Mouse (Mus musculus) C2C12 (cell line): ENCODE data around the gene Pla2g2f. TPM values are rescaled to one million over a fixed set of nuclear protein-coding genes. Genes with fewer than 3 reads are reported as not detected.

ENCODE experiments used
- H3K27me3 ChIP-seq: one replicate; pipeline ENCODE4 v1.6.1; 2011; ENCODE audit not compliant: control insufficient read depth, insufficient read depth, insufficient read length
- H3K36me3 ChIP-seq: one replicate; pipeline ENCODE4 v1.6.1; 2011; ENCODE audit not compliant: control insufficient read depth, insufficient read depth
- H3K4me3 ChIP-seq: one replicate; pipeline ENCODE4 v1.5.1; 2011; ENCODE audit warnings: mild to moderate bottlenecking, control low read depth; ENCODE audit not compliant: poor library complexity, insufficient read depth, severe bottlenecking
- H3K79me2 ChIP-seq: one replicate; pipeline ENCODE4 v1.6.1; 2011; ENCODE audit not compliant: control insufficient read depth, insufficient read depth
- H3K79me3 ChIP-seq: one replicate; pipeline ENCODE4 v1.6.1; 2011; ENCODE audit warnings: low read depth, control low read depth
- H3ac ChIP-seq: one replicate; pipeline ENCODE3; 2011; ENCODE audit warnings: low read depth; ENCODE audit not compliant: control insufficient read depth, insufficient read length
- CEBPB ChIP-seq: IDR thresholded peaks from one replicate; pipeline ENCODE4 v1.6.1; 2011; ENCODE audit warnings: low read depth, mild to moderate bottlenecking, control low read depth, moderate library complexity
- CTCF ChIP-seq: IDR thresholded peaks from one replicate; pipeline ENCODE4 v1.5.1; 2011; ENCODE audit not compliant: control insufficient read depth, insufficient read depth, insufficient read length
- FOSL1 ChIP-seq: IDR thresholded peaks from one replicate; pipeline ENCODE4 v1.8.0; 2011; ENCODE audit warnings: mild to moderate bottlenecking, low read length; ENCODE audit not compliant: poor library complexity, insufficient read depth, severe bottlenecking
- MAX ChIP-seq: IDR thresholded peaks from one replicate; pipeline ENCODE4 v1.6.1; 2011; ENCODE audit warnings: mild to moderate bottlenecking, control low read depth
- MYOD1 ChIP-seq: IDR thresholded peaks from one replicate; pipeline ENCODE4 v1.6.1; 2011; ENCODE audit warnings: low read depth; ENCODE audit not compliant: control insufficient read depth, insufficient read length
- MYOG ChIP-seq: IDR thresholded peaks from one replicate; pipeline ENCODE4 v1.6.1; 2011; ENCODE audit not compliant: control insufficient read depth, insufficient read length; ENCODE audit errors: extremely low read depth
- USF1 ChIP-seq: IDR thresholded peaks from one replicate; pipeline ENCODE4 v1.6.1; 2011; ENCODE audit warnings: low read depth, mild to moderate bottlenecking, control low read depth, moderate library complexity
- polyA plus RNA-seq: library from polyadenylated mRNA; unstranded; fragments of >200 nt; fragmentation: generic; extraction: Trizol; gene quantifications from one replicate; pipeline ENCODE4 v1.2.1, GENCODE M21; 2012; ENCODE audit warnings: missing spikeins

Pla2g2f gene
- polyA plus RNA-seq, 1 experiment = not detected

DNA sequence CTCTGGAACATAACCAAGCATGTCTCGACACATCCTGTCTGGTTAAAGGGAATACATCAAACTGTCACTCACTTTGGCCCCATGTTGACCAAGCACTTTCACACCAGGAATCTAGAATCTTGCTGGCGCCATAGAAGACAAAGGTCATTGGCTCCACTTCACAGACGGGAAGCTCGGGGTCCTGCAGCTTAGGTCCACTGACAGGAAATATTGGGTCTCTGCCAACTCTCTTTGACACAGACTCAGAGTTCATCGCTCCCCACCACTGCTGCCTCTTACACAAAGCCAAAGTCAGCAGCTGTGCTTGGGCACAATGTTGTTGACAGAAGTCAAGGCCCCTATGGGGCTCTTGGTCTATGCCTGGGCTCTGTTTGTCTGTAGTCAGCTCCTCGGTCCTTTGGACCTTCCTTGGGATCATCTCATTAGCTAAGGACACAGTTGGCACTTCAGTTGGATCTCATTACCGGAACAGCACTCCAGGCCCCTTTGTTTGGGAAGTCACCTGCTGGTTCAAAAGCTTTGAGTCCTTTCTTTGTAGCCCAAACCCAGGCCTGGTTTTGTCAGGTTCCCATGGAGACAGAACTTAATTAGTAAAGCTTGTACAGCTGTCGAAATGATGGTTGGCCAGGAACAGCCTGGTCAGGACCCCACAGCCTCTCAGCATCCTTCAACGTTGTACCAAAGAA, 28.3 kb downstream of the Pla2g2f start:
- Histone ChIP-seq H3ac (no peak overlapping the region), H3K79me3 (no peaks in the 10 kb centered on the region), H3K27me3 (peaks cover 29% of the 10 kb centered on the region), H3K4me3 (no peak overlapping the region), H3K36me3 (no peaks in the 10 kb centered on the region), H3K79me2 (no peaks in the 10 kb centered on the region)
- no peak for TF ChIP-seq CEBPB
- no peak for TF ChIP-seq FOSL1
- no peak for TF ChIP-seq MAX
- no peak for TF ChIP-seq USF1

DNA sequence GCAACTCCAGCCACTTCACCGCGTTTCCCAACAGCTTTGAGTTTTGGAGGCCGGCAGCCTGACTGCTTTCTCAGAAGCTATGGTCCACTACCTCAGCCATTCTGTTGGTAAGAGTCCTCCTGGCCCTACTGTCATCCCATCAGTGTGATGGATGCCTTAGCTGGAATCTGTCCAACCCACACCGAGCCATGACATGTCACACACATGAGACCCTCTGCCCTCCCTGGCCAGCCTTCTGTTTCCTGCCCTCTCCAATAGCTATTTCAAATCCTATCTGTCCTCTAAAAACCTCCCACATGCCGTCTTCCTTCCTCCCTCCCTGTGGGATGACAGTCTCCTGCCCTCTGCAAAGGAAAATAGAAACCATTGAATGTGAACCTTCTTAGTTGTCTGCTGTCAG, 31.7 kb downstream of the Pla2g2f start:
- no peak overlapping the region for H3K4me3 ChIP-seq
- TF ChIP-seq MYOD1 (no peak), MAX (no peak), FOSL1 (no peak), USF1 (no peak), CEBPB (no peak), MYOG (no peak), CTCF (no peak)
- H3K79me3 ChIP-seq = no peaks in the 10 kb centered on the region
- no peak overlapping the region for H3ac ChIP-seq
- no peaks in the 10 kb centered on the region for H3K36me3 ChIP-seq
- H3K79me2 ChIP-seq = no peaks in the 10 kb centered on the region
- peaks cover 56% of the 10 kb centered on the region for H3K27me3 ChIP-seq

DNA sequence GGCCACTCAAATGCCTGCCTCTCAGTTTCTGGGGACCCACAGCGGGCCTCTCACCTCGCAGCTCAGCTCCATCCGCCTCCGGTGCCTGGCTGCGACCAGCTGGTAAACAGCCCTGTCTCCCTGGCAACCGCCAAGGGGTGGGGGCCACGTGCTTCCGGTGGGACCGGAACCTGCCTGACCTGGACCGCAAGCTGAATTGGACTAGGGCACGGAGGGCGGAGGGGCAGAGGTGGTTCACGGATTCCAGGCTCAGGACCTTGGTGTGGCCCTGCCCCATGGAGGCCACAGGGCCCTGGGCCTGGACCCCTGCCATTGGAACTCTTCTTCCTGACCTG, 32.3 kb downstream of the Pla2g2f start:
- H3K79me2 ChIP-seq = no peaks in the 10 kb centered on the region
- H3K4me3 ChIP-seq = no peak overlapping the region
- H3K27me3 ChIP-seq = peaks cover 63% of the 10 kb centered on the region
- no peaks in the 10 kb centered on the region for H3K36me3 ChIP-seq
- no peak for TF ChIP-seq FOSL1
- no peak for TF ChIP-seq USF1
- TF ChIP-seq MAX = no peak
- TF ChIP-seq CEBPB = no peak
- TF ChIP-seq CTCF = no peak
- no peak for TF ChIP-seq MYOG
- TF ChIP-seq MYOD1 = no peak
- no peak overlapping the region for H3ac ChIP-seq
- H3K79me3 ChIP-seq = no peaks in the 10 kb centered on the region

DNA sequence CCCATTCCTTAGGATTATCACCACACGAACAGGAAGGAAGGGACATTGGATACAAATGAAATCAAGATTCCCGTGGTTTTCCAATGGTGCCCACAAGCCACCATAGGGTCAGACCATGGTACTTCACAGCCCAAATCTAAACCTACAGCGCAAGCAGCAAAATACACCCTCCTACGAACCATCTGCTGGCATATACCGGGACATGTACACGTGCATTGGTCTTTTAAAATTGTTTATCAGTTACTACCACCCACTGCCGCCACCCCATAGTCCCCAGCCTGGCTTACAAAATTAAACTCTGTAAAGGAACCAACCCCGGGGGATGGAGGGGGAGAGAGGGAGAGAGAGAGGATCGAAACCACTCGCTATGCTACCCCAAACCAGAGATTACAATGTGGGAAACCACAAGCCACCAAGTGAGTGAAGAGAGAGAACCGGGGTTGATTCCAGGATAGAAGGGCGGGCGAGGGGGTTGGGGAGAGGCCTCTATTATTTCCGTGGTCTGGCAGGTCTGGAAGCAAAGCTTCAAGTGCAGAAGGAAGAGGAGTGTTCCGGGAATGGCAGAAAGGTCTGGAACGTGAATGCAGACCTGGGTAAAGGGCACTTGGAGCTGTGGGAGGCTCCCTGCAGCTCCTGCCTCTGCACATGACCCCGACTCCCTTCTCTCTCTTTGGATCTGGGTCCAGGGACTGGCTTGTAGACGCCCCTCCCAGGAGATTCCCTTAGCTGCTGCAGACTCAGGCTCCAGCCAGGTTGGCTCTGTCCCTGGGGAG, 32.9 kb downstream of the Pla2g2f start, which contains the start of gene Pla2g2c:
Gene Pla2g2c (plus strand): TSS at position 439 of the 773 bp plus-strand sequence.
- H3K79me2 ChIP-seq = no peaks in the 10 kb centered on the region

DNA sequence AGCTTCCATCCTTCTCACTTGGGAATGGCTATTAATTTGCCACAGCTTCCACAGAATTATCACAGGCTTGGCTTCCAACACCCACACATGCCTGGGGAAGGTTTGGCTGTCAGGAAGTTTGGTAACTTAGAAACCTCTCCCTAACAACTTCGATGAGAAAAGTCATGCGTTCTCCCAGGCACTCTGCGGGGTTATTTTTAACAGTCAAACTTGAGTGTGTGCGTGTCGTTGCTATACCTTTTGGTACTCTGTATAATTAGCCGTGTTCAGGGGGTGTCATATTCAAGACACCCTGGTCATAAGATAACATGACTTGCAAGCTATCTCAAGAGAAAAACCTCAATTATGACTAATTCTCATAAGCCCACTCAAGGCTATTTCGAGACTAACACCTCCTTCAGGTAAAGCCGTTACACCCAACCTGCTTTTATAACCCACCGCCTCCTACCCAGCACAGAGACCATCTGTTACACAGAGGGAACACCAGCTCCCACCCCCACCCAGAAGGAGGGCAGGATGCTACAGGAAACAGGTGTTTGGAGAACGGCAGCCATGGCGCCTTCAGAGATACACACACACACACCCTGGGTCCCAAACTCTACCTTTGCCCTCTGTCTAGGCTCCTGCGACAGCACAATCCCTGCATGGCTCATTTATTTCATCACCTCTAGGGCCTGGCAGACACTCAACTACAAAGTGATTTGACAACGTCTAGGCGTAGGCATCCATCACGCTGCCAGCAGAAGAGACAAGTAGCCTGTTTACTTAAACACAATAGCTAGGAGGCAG, 33.7 kb downstream of the Pla2g2f start:
- Histone ChIP-seq H3K4me3 (no peak overlapping the region), H3K27me3 (peaks cover 70% of the 10 kb centered on the region), H3K79me2 (no peaks in the 10 kb centered on the region), H3ac (no peak overlapping the region), H3K36me3 (no peaks in the 10 kb centered on the region), H3K79me3 (no peaks in the 10 kb centered on the region)
- TF ChIP-seq FOSL1 (no peak), USF1 (no peak), CEBPB (no peak), CTCF (no peak), MYOG (no peak), MAX (no peak), MYOD1 (no peak)

More for the DNA sequence above, 32.9 kb downstream of the Pla2g2f start, which contains the start of gene Pla2g2c:
- no peak within 1 kb of the TSS for H3K4me3 ChIP-seq
- H3ac ChIP-seq = no peak within 1 kb of the TSS
- no peaks in the 10 kb centered on the region for H3K79me3 ChIP-seq
- TF ChIP-seq MAX (no peak), MYOD1 (no peak), FOSL1 (no peak)
- H3K27me3 ChIP-seq = peaks cover 67% of the 10 kb centered on the region
- H3K36me3 ChIP-seq = no peaks in the 10 kb centered on the region
